Mouse (Mus musculus): ENCODE measurements around the gene Vwa7.

GRCm38 (mm10) chr17:35061299-35061698 lies 44.9 kb downstream of the Vwa7 start:
- TF ChIP-seq CTCF (conservative IDR thresholded peaks at IDR 0.05; ENCODE audit: low read length) (no peak), NANOG (IDR thresholded peaks at IDR 0.05; ENCODE audit: borderline replicate concordance, low read length) (no peak)

Data from E14TG2a.4 (cell line).